Mouse (Mus musculus) forebrain, embryonic 14.5 days (tissue): ENCODE results near the gene Wasf2. TPM values are rescaled to one million over a fixed set of nuclear protein-coding genes. Genes with fewer than 3 reads are reported as not detected.

Source experiments
- ATAC-seq: fragments of 200-750 bp; cut with Nextera tagmentation; 2 replicates; pipeline ENCODE4 v1.8.0; 2017; ENCODE audit warnings: mild to moderate bottlenecking, moderate library complexity
- DNase-seq: peaks from one replicate; pipeline ENCODE4 v3.0.0-alpha.2; 2015; ENCODE audit warnings: low spot score
- H3K27ac ChIP-seq: fragments of 300-500 bp; sonication (generic); 2 replicates; pipeline ENCODE4 v1.5.1; 2014; ENCODE audit warnings: low read depth, mild to moderate bottlenecking, control low read depth, low read length, moderate library complexity
- H3K27me3 ChIP-seq: fragments of 300-500 bp; sonication (generic); replicated peaks from 2 replicates; pipeline ENCODE4 v1.6.1; 2014; ENCODE audit warnings: low read length, control low read depth, mixed read lengths; ENCODE audit not compliant: control insufficient read depth, insufficient read depth
- H3K36me3 ChIP-seq: fragments of 300-500 bp; sonication (generic); 2 replicates; pipeline ENCODE4 v1.6.1; 2014; ENCODE audit warnings: low read length, control low read depth; ENCODE audit not compliant: control insufficient read depth, insufficient read depth
- H3K4me1 ChIP-seq: fragments of 300-500 bp; sonication (generic); 2 replicates; pipeline ENCODE4 v1.6.1; 2014; ENCODE audit warnings: antibody characterized with exemption, low read length, control low read depth; ENCODE audit not compliant: control insufficient read depth, insufficient read depth
- H3K4me2 ChIP-seq: fragments of 300-500 bp; sonication (generic); 2 replicates; pipeline ENCODE4 v1.6.1; 2014; ENCODE audit warnings: mild to moderate bottlenecking, control low read depth, low read length
- H3K4me3 ChIP-seq: fragments of 300-500 bp; sonication (generic); 2 replicates; pipeline ENCODE4 v1.5.1; 2014; ENCODE audit warnings: low read depth, low read length, control low read depth
- H3K9ac ChIP-seq: fragments of 300-500 bp; sonication (generic); 2 replicates; pipeline ENCODE4 v1.6.1; 2014; ENCODE audit warnings: mild to moderate bottlenecking, low read length, control low read depth, moderate library complexity
- H3K9me3 ChIP-seq: fragments of 300-500 bp; sonication (generic); replicated peaks from 2 replicates; pipeline ENCODE4 v1.6.1; 2016; ENCODE audit warnings: low read length, control low read depth, mixed read lengths; ENCODE audit not compliant: control insufficient read depth
- WGBS: fragments of 180-500 bp; shearing (Covaris S2); extraction: QIAGEN DNeasy Blood & Tissue Kit; methylation state at CpG from one replicate; pipeline ENCODE4 v1.1.7; 2014; 5-methylcytosine and 5-hydroxymethylcytosine counted together
- polyA plus RNA-seq: library from polyadenylated mRNA; unstranded; fragments of >200 nt; fragmentation: Nextera tagmentation; extraction: Ambion mirVana; gene quantifications from 2 replicates; pipeline ENCODE4 v1.2.1, GENCODE M21; 2014

Gene Wasf2
- polyA plus RNA-seq, 1 experiment from 2014 or later, result 28.3 TPM

DNA sequence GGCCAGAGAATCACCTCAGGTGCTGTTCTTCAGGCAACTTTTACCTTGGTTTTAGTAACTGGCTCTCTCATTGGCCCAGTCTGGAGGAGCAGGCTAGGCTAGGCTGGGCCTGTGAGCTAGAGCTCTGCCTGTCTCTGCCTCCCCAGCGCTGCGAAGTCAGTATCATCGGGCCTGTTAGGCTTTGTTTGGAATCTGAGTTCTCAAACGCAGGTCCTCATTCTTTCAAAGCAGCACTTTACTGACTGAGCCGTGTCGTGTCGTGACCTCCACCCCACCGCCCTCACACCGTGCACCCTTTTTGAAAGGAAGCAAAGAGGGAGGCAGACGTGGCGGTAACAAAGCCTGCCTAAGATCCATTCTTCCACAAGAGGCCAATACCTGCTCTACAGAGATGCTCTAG lies 914 bp upstream of the Wasf2 start:
- H3K9me3 ChIP-seq, result no peaks in the 10 kb centered on the region
- no peak for ATAC-seq
- peak overlapping the region; percentile 97 for H3K4me3 ChIP-seq
- peak overlapping the region; percentile 90 for H3K4me2 ChIP-seq
- H3K27ac ChIP-seq, result peak overlapping the region; percentile 18; the same call in 1 of the 2 replicates
- H3K27me3 ChIP-seq, result no peaks in the 10 kb centered on the region
- H3K4me1 ChIP-seq, result peaks cover 21% of the 10 kb centered on the region
- peak overlapping the region; percentile 61 for H3K9ac ChIP-seq
- H3K36me3 ChIP-seq, result no peaks in the 10 kb centered on the region
- no peak for DNase-seq
- WGBS, result 33% methylated on average over 11 of the region's 11 CpGs

DNA sequence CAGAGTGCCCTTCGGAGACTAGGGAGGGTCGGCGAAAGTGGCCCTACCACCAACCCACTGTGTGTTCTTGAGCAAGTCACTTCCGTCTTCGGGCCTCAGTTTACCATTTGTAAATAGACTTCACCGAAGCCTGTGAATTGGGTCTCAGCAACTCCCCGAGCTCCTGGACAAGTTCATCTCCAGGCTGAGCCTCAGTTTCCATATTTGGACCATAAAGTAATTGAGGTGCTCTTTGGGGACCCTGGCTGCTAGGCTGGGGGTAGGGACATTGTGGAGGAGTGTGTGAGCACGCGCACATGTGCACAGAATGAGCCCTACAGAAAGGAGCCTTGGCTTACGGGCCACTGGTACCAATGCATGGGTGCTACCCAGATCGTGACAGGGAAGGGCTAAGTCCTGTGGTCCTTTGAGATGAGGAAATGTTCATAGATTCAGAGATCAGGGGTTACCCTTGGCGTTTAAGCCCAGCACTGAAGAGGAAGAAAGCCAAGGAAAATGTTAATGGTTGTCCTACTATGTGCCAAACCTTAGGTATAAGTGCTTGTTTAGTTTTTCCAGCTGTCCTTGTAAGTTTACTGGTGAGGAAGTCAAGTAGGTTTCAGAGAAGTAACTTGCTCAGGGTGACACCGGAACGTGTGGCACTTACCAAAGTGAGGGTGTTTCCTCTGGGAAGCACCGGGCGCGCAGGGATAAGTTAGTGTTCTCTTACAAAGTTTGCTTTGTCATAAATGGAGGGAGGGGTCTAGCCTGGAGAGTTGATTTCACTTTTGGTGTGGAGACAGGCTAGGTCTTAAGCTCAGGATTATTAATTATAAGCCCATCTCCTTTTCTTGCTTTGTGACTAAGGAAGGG lies 811 bp downstream of the Wasf2 start:
- Histone ChIP-seq H3K4me1 (peaks cover 21% of the 10 kb centered on the region), H3K4me2 (peak overlapping the region; percentile 90), H3K9me3 (no peaks in the 10 kb centered on the region), H3K27ac (peak overlapping the region; percentile 49; the same call in 1 of the 2 replicates), H3K36me3 (no peaks in the 10 kb centered on the region), H3K4me3 (peak overlapping the region; percentile 97), H3K27me3 (no peaks in the 10 kb centered on the region), H3K9ac (peak overlapping the region; percentile 85)
- no peak for DNase-seq
- 0 out of 2 replicates have a peak, but pooled peaks have one; percentile 29 for ATAC-seq
- 5% methylated on average over 17 of the region's 17 CpGs for WGBS

DNA sequence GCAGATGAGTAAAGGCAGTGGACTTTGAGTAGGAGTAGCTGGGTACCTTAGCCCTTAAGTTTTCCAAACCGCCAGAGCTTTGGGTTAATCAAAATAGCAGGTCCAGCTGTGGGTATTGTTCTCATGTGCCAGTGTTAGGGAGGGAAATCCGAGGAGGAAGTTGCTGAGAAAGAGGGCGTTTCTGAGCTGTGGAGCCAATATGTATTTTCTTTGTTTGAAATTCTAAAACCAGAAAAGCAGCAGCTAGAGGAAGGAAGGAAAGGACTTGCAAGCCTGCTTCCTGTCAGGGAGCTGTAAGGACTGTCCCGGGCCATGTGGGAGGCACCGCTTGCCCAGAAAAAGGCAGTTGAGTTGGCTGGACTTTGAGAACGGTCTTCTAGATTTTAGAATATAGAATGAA lies 1.7 kb downstream of the Wasf2 start:
- no peak for ATAC-seq
- DNase-seq, result no peak
- H3K4me3 ChIP-seq, result peak overlapping the region; percentile 97
- no peaks in the 10 kb centered on the region for H3K9me3 ChIP-seq
- no peaks in the 10 kb centered on the region for H3K27me3 ChIP-seq
- no peaks in the 10 kb centered on the region for H3K36me3 ChIP-seq
- peak overlapping the region; percentile 90 for H3K4me2 ChIP-seq
- H3K9ac ChIP-seq, result peak overlapping the region; percentile 47
- H3K4me1 ChIP-seq, result peaks cover 21% of the 10 kb centered on the region
- 24% methylated on average over 6 of the region's 6 CpGs for WGBS
- peak overlapping the region; percentile 27; the same call in 1 of the 2 replicates for H3K27ac ChIP-seq

DNA sequence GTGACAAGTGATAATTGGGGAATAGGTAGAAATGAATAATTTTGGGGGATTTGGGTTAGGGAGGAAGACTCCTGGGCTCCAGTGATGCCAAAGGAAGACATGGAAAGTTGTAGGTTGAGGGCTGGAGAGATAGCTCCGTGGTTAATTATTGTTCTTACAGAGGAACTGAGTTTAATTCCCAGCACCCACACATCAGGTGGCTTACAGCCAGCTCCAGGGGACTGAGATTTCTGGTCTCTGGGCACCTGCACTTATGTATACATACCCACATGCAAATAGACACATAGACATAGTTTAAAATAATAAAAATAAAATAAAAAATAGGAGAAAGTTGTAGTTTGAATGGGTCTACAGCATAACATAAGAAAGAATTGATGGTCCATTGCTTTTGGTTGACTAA lies 6.6 kb downstream of the Wasf2 start:
- WGBS, result 77% methylated on average over 1 of the region's 1 CpGs

DNA sequence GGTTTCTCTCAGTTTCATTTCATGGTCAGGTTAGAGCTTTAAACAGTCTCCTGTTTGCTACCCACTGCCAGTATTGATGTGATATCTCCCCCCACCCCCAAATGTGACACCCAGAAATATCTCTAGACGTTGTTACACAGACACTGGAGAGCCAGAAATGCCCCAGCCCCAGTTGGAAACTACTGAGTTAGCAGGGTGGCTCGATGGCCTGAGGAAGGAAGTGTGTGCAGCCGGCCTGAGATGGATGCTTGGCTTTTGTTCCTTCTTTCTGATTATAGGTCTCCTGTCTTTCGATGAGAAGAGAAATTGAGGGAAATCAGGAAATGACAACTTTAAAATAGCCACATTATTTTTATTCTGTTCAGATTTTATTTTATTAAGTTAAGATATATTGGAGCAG lies 8.7 kb downstream of the Wasf2 start:
- DNase-seq (no peak), ATAC-seq (no peak)
- Histone ChIP-seq H3K4me2 (no peak overlapping the region), H3K9me3 (no peaks in the 10 kb centered on the region), H3K27me3 (no peaks in the 10 kb centered on the region), H3K4me3 (no peak overlapping the region), H3K9ac (no peak overlapping the region), H3K4me1 (no peaks in the 10 kb centered on the region), H3K27ac (no peak overlapping the region), H3K36me3 (no peaks in the 10 kb centered on the region)
- 89% methylated on average over 4 of the region's 4 CpGs for WGBS

More for the DNA sequence above, 6.6 kb downstream of the Wasf2 start:
- DNase-seq (no peak), ATAC-seq (no peak)
- Histone ChIP-seq H3K36me3 (no peaks in the 10 kb centered on the region), H3K9me3 (no peaks in the 10 kb centered on the region), H3K27ac (no peak overlapping the region), H3K4me3 (no peak overlapping the region), H3K4me1 (peaks cover 4% of the 10 kb centered on the region), H3K4me2 (no peak overlapping the region), H3K9ac (no peak overlapping the region), H3K27me3 (no peaks in the 10 kb centered on the region)

DNA sequence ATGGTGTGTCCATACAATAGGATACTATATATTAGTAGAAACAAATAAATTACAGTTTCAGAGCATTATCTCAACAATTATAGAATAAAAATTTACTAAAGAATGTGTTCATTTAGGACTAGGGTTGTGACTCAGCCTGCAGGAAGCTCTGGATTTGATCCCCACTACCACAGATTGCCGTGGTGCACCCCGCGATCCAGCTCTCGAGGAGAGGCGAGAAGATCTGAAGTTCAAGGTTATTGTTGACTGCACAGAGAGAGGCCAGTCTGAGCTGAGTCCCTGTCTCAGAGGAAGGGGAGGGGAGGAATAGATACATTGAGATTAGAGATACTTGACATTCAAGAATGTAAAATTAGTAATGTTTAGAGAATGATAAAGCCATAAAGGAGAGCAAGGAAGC lies 24.7 kb downstream of the Wasf2 start:
- Histone ChIP-seq H3K9ac (no peak overlapping the region), H3K4me1 (peaks cover 6% of the 10 kb centered on the region), H3K27ac (no peak overlapping the region), H3K27me3 (no peaks in the 10 kb centered on the region), H3K4me2 (no peak overlapping the region), H3K36me3 (no peaks in the 10 kb centered on the region), H3K9me3 (no peaks in the 10 kb centered on the region), H3K4me3 (no peak overlapping the region)
- WGBS, result 95% methylated on average over 5 of the region's 5 CpGs
- DNase-seq (no peak), ATAC-seq (no peak)

DNA sequence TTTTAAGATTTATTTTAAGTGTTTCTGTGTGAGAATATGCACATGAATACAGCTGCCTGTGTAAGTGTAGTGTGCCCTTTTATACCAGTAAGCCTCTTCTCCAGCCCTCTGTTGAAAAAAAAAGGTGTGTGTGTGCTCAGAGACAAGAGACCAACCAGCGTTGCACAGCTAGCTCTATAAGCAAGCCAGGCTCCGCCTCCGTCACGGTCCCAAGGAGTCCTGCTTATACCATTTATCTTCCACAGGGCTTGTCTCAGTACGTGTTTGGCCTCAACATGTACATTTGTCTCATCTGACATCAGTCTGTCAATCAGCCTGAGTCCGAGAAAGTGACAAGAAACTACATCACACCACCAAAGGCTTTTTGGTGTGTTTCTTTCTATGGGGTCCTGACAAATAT lies 25.4 kb downstream of the Wasf2 start:
- Histone ChIP-seq H3K27ac (no peak overlapping the region), H3K9me3 (no peaks in the 10 kb centered on the region), H3K4me1 (peaks cover 6% of the 10 kb centered on the region), H3K27me3 (no peaks in the 10 kb centered on the region), H3K4me3 (no peak overlapping the region), H3K9ac (no peak overlapping the region), H3K4me2 (no peak overlapping the region), H3K36me3 (0 out of 2 replicates have a peak, but pooled peaks cover 2% of the 10 kb centered on the region)
- DNase-seq (no peak), ATAC-seq (no peak)
- 89% methylated on average over 6 of the region's 6 CpGs for WGBS

DNA sequence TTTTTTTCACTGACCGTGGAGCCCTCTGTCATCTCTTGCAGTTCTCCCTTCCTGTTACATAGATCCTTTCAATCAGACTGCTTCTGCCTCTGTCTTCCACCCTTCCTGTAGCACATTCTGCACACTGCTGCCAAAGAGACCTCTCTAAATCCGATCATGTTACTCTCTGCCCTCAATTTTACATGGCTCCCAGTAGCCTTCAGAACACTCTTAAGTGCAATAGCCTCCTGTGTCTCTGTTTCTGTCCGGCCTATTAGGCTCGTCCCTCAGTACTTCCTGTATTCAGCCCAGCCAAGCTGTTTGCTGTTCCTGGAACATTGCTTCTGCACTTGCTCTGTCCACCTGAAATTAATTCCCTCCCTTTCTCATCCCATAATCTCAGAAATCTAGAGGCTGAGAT lies 26.1 kb downstream of the Wasf2 start:
- Histone ChIP-seq H3K27me3 (no peaks in the 10 kb centered on the region), H3K4me3 (no peak overlapping the region), H3K9me3 (no peaks in the 10 kb centered on the region), H3K4me2 (no peak overlapping the region), H3K9ac (no peak overlapping the region), H3K27ac (no peak overlapping the region; the same call in 1 of the 2 replicates), H3K4me1 (peaks cover 6% of the 10 kb centered on the region), H3K36me3 (0 out of 2 replicates have a peak, but pooled peaks cover 3% of the 10 kb centered on the region)
- no peak for DNase-seq
- no peak for ATAC-seq
- WGBS, result 84% methylated on average over 4 of the region's 4 CpGs

DNA sequence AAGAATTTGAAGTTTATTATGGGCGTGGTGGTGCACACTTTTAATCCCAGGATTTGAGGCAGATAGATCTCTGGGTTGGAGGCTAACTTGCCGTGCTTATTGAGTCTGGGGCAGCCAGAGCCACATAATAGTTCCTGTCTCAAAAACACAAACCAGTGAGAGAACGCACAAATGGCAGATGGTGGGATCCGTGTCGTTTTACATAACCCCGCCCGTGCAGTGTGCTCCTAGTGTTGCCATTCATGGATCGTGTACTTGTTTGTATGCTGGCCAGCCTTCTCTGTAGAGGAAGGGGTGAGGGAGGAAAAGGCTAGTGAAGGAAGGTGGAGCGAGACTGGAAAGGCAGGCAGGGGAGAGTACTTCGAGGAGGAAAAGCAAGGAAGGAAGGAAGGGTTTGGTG lies 26.5 kb downstream of the Wasf2 start:
- 70% methylated on average over 10 of the region's 10 CpGs for WGBS

More for the DNA sequence above, 26.5 kb downstream of the Wasf2 start:
- peaks cover 6% of the 10 kb centered on the region for H3K4me1 ChIP-seq
- H3K4me2 ChIP-seq, result no peak overlapping the region
- H3K9ac ChIP-seq, result no peak overlapping the region
- 0 out of 2 replicates have a peak, but pooled peaks cover 3% of the 10 kb centered on the region for H3K36me3 ChIP-seq
- no peaks in the 10 kb centered on the region for H3K27me3 ChIP-seq
- no peaks in the 10 kb centered on the region for H3K9me3 ChIP-seq
- DNase-seq (peak; percentile 43), ATAC-seq (no peak)
- no peak overlapping the region; the same call in 1 of the 2 replicates for H3K27ac ChIP-seq
- no peak overlapping the region for H3K4me3 ChIP-seq
